Mouse (Mus musculus) lung, postnatal 0 days (tissue): ENCODE measurements at regions not wholly inside any gene's neighbourhood (a gene's known extent, or its start where the extent isn't known, plus 50 kb on each side); places are given as distances from the start of the nearest gene placed in this dataset.

Experiments
- ATAC-seq: fragments of 200-750 bp; cut with Nextera tagmentation; 2 replicates; pipeline ENCODE4 v1.8.0; 2017; ENCODE audit warnings: moderate library complexity
- DNase-seq: peaks from one replicate; pipeline ENCODE4 v3.0.0-alpha.2; 2016; ENCODE audit warnings: low spot score
- H3K27ac ChIP-seq: fragments of 300-500 bp; sonication (generic); 2 replicates; pipeline ENCODE4 v1.5.1; 2014; ENCODE audit warnings: antibody characterized with exemption, mild to moderate bottlenecking, low read length, mixed read lengths
- H3K27me3 ChIP-seq: fragments of 300-500 bp; sonication (generic); replicated peaks from 2 replicates; pipeline ENCODE4 v1.6.1; 2014; ENCODE audit warnings: low read length, mixed read lengths; ENCODE audit not compliant: insufficient read depth
- H3K36me3 ChIP-seq: fragments of 300-500 bp; sonication (generic); 2 replicates; pipeline ENCODE4 v1.6.1; 2014; ENCODE audit warnings: low read length, mixed read lengths; ENCODE audit not compliant: insufficient read depth
- H3K4me1 ChIP-seq: fragments of 300-500 bp; sonication (generic); 2 replicates; pipeline ENCODE4 v1.6.1; 2014; ENCODE audit warnings: antibody characterized with exemption, low read depth, low read length, mixed read lengths; ENCODE audit not compliant: insufficient read depth
- H3K4me2 ChIP-seq: fragments of 300-500 bp; sonication (generic); replicated peaks from 2 replicates; pipeline ENCODE4 v1.6.1; 2014; ENCODE audit warnings: low read depth, mild to moderate bottlenecking, low read length, moderate library complexity, mixed read lengths
- H3K4me3 ChIP-seq: fragments of 300-500 bp; sonication (generic); 2 replicates; pipeline ENCODE4 v1.5.1; 2014; ENCODE audit warnings: low read depth, low read length
- H3K9ac ChIP-seq: fragments of 300-500 bp; sonication (generic); replicated peaks from 2 replicates; pipeline ENCODE4 v1.6.1; 2014; ENCODE audit warnings: low read depth, mild to moderate bottlenecking
- H3K9me3 ChIP-seq: fragments of 300-500 bp; sonication (generic); 2 replicates; pipeline ENCODE4 v1.6.1; 2016; ENCODE audit warnings: low read length, mixed read lengths
- CTCF ChIP-seq: IDR thresholded peaks from 2 replicates; pipeline ENCODE4 v1.5.1; 2016; ENCODE audit warnings: antibody characterized with exemption, mild to moderate bottlenecking
- EP300 ChIP-seq: IDR thresholded peaks from 2 replicates; pipeline ENCODE4 v1.6.1; 2016; ENCODE audit warnings: antibody characterized with exemption, mild to moderate bottlenecking, control low read depth
- WGBS: fragments of 180-500 bp; shearing (Covaris S2); extraction: QIAGEN DNeasy Blood & Tissue Kit; methylation state at CpG from one replicate; pipeline ENCODE4 v1.1.7; 2014; 5-methylcytosine and 5-hydroxymethylcytosine counted together

DNA sequence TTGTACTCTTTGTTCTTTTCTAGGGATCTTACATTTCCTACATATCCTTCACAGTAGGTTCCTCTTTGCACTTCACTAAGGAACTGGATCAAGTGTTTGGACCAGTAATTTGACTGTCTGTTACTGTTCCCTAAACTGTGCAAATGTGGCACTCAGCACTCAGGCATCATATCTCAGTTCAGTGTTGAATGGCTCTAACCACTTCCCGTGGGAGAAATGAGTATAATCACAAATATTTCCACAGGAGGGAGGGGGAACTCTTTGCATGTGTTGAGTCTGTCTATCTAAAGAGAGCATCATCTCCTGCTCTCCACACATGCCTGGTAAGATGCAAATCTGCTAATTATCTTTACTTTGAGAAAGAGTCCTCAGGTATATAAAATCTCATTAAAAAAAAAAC is 588.5 kb downstream of the Plod2 start:
- no peak for ATAC-seq
- no peaks in the 10 kb centered on the region for H3K36me3 ChIP-seq
- H3K9ac ChIP-seq: no peak overlapping the region
- no peak overlapping the region for H3K4me3 ChIP-seq
- 38% methylated on average over 1 of the region's 1 CpGs for WGBS
- no peak overlapping the region for H3K27ac ChIP-seq
- H3K4me1 ChIP-seq: no peaks in the 10 kb centered on the region
- DNase-seq: no peak
- H3K4me2 ChIP-seq: no peak overlapping the region
- H3K27me3 ChIP-seq: no peaks in the 10 kb centered on the region
- TF ChIP-seq CTCF (no peak), EP300 (no peak)
- no peaks in the 10 kb centered on the region for H3K9me3 ChIP-seq

DNA sequence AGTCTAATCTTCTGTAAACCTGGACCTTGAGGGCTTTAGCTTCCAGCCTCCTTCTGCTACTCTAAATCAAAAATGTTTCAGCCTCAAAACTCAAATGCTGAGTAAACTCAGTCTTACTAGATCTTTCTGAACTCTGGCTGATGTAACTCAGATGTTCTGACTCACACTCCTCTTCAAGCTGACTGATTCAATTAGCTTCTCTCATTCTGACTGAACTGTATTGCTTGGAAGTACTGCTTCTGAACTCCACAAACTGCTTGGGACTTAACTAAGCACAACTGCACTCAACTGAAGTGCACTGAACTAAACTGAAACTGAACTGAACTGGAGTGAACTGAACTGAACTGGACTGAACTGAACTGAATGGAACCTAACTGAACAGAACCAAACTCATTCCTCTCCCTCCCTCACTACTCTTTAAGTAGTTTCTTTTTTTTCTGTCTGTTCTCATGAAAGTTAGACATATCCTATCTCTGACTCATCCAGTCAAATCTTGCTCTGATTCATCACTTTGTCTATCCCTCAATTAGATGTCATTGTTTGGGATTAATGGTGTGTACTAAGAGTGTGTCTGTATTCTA is 589.7 kb downstream of the Plod2 start:
- Histone ChIP-seq H3K4me2 (no peak overlapping the region), H3K4me1 (no peaks in the 10 kb centered on the region), H3K4me3 (no peak overlapping the region), H3K27ac (no peak overlapping the region), H3K27me3 (no peaks in the 10 kb centered on the region), H3K9me3 (no peaks in the 10 kb centered on the region), H3K9ac (no peak overlapping the region), H3K36me3 (no peaks in the 10 kb centered on the region)
- TF ChIP-seq CTCF (no peak), EP300 (no peak)
- no peak for DNase-seq
- ATAC-seq: no peak

DNA sequence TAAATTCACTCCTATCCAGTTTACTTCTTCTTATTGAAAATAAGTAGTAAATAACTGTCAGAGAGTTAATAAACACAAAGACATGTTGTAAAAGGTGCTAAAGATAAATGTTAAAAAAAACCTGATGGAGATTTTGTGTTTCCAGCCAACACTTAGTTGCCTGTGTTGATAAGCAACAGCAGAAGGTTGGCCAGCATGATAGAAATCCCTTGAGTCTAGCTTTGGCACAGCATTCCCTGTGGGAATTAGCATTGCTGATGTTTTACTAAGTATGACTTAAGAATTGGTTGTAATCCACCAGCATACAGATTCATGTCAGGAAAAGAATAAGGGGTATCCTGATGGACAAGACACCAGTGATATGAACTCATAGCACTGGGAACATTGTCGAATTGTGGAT is 594.3 kb downstream of the Plod2 start:
- ATAC-seq: no peak
- TF ChIP-seq CTCF (no peak), EP300 (no peak)
- WGBS: 76% methylated on average over 1 of the region's 1 CpGs
- H3K9ac ChIP-seq: no peak overlapping the region
- no peaks in the 10 kb centered on the region for H3K9me3 ChIP-seq
- no peak overlapping the region for H3K27ac ChIP-seq
- no peak for DNase-seq
- no peak overlapping the region for H3K4me2 ChIP-seq
- H3K27me3 ChIP-seq: no peaks in the 10 kb centered on the region
- H3K4me1 ChIP-seq: no peaks in the 10 kb centered on the region
- H3K4me3 ChIP-seq: no peak overlapping the region
- no peaks in the 10 kb centered on the region for H3K36me3 ChIP-seq

DNA sequence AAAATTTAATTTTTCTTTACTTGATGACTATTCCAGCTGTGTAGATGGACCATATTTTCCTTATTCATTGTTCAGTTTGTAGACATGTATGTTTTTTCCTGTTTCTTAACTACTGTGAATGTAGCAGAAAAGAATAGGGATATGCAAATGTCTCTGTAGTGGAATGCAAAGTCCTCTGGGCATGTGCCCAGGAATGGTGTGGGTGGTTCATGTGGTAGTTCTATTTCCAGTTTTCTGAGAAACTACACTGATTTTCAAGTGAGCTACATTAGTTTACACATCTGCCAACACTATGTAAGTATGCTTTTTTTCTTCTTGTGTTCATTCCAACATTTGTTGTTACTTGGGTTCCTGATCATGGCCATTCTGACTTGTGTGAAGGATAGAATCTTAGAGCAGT is 628.0 kb downstream of the Plod2 start:
- ATAC-seq: no peak
- Histone ChIP-seq H3K36me3 (no peaks in the 10 kb centered on the region), H3K27ac (no peak overlapping the region), H3K27me3 (no peaks in the 10 kb centered on the region), H3K9ac (no peak overlapping the region), H3K4me2 (no peak overlapping the region), H3K4me1 (no peaks in the 10 kb centered on the region), H3K9me3 (no peaks in the 10 kb centered on the region), H3K4me3 (no peak overlapping the region)
- no peak for DNase-seq
- TF ChIP-seq CTCF: no peak

DNA sequence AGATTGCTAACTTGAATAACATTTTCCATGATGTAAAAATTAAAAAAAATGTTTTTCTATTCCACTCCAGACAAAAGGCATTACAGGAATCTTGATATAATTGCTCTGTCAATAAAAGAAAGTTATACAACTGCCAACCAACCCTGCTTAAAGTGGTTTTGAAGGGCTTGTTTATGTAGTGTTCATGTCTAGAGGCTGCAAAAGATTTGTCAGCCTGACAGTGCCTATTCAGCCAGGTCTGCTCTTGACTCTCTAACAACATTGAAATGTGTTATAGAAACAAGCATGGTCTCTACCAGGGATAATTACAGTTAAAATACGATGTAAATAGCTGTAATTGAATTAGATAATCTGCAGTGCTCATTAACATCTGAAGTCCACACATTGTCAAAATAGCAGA is 644.6 kb downstream of the Plod2 start:
- Histone ChIP-seq H3K9ac (no peak overlapping the region), H3K36me3 (no peaks in the 10 kb centered on the region), H3K27ac (no peak overlapping the region), H3K4me1 (no peaks in the 10 kb centered on the region), H3K27me3 (no peaks in the 10 kb centered on the region), H3K9me3 (no peaks in the 10 kb centered on the region), H3K4me3 (no peak overlapping the region), H3K4me2 (no peak overlapping the region)
- ATAC-seq (peak; percentile 93), DNase-seq (peak; percentile 69)
- TF ChIP-seq CTCF (no peak), EP300 (peak; percentile 99)
- 37% methylated on average over 1 of the region's 1 CpGs for WGBS

DNA sequence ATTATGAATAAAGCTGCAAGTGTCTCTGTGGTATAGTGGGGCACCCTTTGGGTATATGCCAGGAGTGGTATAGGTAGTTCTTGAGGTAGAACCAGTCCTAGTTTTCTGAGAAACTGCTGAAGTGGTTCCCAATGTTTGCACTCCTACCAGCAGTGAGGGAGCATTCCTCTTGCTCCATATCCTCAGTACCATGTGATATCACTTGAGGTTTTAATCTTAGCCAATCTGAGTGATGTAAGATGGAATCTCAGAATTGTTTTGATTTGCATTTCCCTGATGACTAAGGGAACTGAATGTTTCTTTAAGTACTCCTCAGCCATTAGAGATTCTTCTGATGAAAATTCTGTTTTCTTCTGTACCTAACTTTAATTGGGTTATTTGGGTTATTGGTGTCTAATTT is 690.5 kb downstream of the Plod2 start:
- no peak overlapping the region for H3K27ac ChIP-seq
- peak; percentile 78 for ATAC-seq
- H3K4me2 ChIP-seq: no peak overlapping the region
- no peak overlapping the region for H3K4me3 ChIP-seq
- H3K9me3 ChIP-seq: no peaks in the 10 kb centered on the region
- no peaks in the 10 kb centered on the region for H3K27me3 ChIP-seq
- DNase-seq: peak; percentile 52
- H3K36me3 ChIP-seq: no peaks in the 10 kb centered on the region
- no peak overlapping the region for H3K9ac ChIP-seq
- H3K4me1 ChIP-seq: no peaks in the 10 kb centered on the region
- TF ChIP-seq CTCF (no peak), EP300 (peak; percentile 70)

DNA sequence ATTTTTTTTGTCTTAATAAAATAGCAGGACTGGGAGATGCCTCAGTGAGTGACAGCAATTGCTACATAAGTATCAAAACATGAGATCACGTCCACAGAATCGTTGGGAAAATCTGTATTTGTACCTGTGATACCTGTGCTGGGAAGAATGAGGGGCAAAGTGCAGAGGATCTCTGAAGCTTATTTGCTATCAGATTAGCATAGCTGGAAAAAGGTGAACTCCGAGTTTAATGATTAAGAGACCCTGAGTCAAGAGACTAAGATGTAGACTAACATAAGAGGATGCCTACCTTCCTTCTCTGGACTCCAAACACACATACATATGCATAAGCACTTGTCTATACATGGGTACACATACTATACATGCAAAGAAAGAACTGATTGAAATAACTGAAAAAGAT is 710.1 kb downstream of the Plod2 start:
- TF ChIP-seq CTCF (no peak), EP300 (no peak)
- no peak overlapping the region for H3K27ac ChIP-seq
- ATAC-seq (no peak), DNase-seq (no peak)
- WGBS: 56% methylated on average over 3 of the region's 3 CpGs
- H3K36me3 ChIP-seq: no peaks in the 10 kb centered on the region
- H3K9me3 ChIP-seq: no peaks in the 10 kb centered on the region
- no peaks in the 10 kb centered on the region for H3K4me1 ChIP-seq
- H3K4me2 ChIP-seq: no peak overlapping the region
- no peak overlapping the region for H3K9ac ChIP-seq
- H3K4me3 ChIP-seq: no peak overlapping the region
- H3K27me3 ChIP-seq: no peaks in the 10 kb centered on the region
